ENCODE assay signal across 8 mouse cellular contexts in genomic region chr3:105959585-105959984, GRCm38 (mm10). TPM values are rescaled to one million over a fixed set of nuclear protein-coding genes. Genes with fewer than 3 reads are reported as not detected.
DNase-seq lines count a peak whose midpoint lies in the region; ATAC-seq and TF ChIP-seq lines count a peak whose summit lies in the region.

No protein-coding gene starts in this region.

- H3K36me3 ChIP-seq in kidney, postnatal 0 days (ENCODE audit: insufficient read depth, low read length): peaks cover 28% of the 10 kb centered on the region
- H3K36me3 ChIP-seq in hindbrain, embryonic 10.5 days: peaks cover 66% of the 10 kb centered on the region

- peak overlapping the region; percentile 88 for H3K4me2 ChIP-seq in kidney, postnatal 0 days (ENCODE audit: low read length)

- peak overlapping the region; percentile 80 for H3K4me3 ChIP-seq in kidney, postnatal 0 days (replicated peaks; ENCODE audit: low read depth, low read length)
- H3K4me3 ChIP-seq in bone marrow macrophage, adult 2 months (ENCODE audit: insufficient read depth, low read length): peak overlapping the region; percentile 98
- peak overlapping the region; percentile 94 for H3K4me3 ChIP-seq in hindbrain, embryonic 10.5 days

- DNase-seq in kidney, postnatal 0 days (ENCODE audit: low spot score): peak; percentile 55
- DNase-seq in kidney, adult 9 months: no peak
- DNase-seq in hindbrain, embryonic 10.5 days (ENCODE audit: low spot score): no peak
- DNase-seq in urinary bladder, adult 18-20 months (ENCODE audit: low spot score in 2 of 2): no peak
- DNase-seq in kidney, postnatal 14 days: no peak

- H3K9me3 ChIP-seq in kidney, postnatal 0 days (replicated peaks; ENCODE audit: low read length): no peaks in the 10 kb centered on the region
- no peaks in the 10 kb centered on the region for H3K9me3 ChIP-seq in hindbrain, embryonic 10.5 days

- peaks cover 18% of the 10 kb centered on the region for H3K4me1 ChIP-seq in kidney, postnatal 0 days (replicated peaks; ENCODE audit: insufficient read depth, low read length)
- H3K4me1 ChIP-seq in bone marrow macrophage, adult 2 months (ENCODE audit: control insufficient read depth, insufficient read depth, low read length): peaks cover 12% of the 10 kb centered on the region
- peaks cover 24% of the 10 kb centered on the region for H3K4me1 ChIP-seq in hindbrain, embryonic 10.5 days (replicated peaks)

- TF ChIP-seq CTCF in kidney, postnatal 0 days (IDR thresholded peaks at IDR 0.05; ENCODE audit: low read depth): no peak
- no peak for TF ChIP-seq CTCF in bone marrow macrophage, adult 2 months (IDR thresholded peaks at IDR 0.05; ENCODE audit: low read depth, low read length)

- H3K27ac ChIP-seq in kidney, postnatal 0 days: peak overlapping the region; percentile 77
- peak overlapping the region; percentile 26 for H3K27ac ChIP-seq in bone marrow macrophage, adult 2 months (ENCODE audit: insufficient read depth, low read depth, low read length)
- peak overlapping the region; percentile 92 for H3K27ac ChIP-seq in hindbrain, embryonic 10.5 days

- peak overlapping the region; percentile 95 for H3K9ac ChIP-seq in kidney, postnatal 0 days (ENCODE audit: low read depth, low read length)

- 1% methylated on average over 26 of the region's 26 CpGs for WGBS in kidney, postnatal 0 days
- under 1% methylated on average over 26 of the region's 26 CpGs for WGBS in hindbrain, embryonic 10.5 days

- no peak for TF ChIP-seq POLR2A in bone marrow macrophage, adult 2 months (IDR thresholded peaks at IDR 0.05; ENCODE audit: borderline replicate concordance, low read depth, low read length)

- ATAC-seq in kidney, postnatal 0 days (replicated peaks; ENCODE audit: low FRiP score, low read depth): peak; percentile 67; the same call in 1 of the 2 replicates
- peak; percentile 48 for ATAC-seq in megakaryocyte-erythroid progenitor cell, adult 5-6 weeks (replicated peaks; ENCODE audit: low FRiP score, low TSS enrichment, poor library complexity, severe bottlenecking)
- no peak; the same call in 1 of the 2 replicates for ATAC-seq in granulocyte monocyte progenitor cell, adult 5-6 weeks (replicated peaks; ENCODE audit: poor library complexity, severe bottlenecking)

- no peaks in the 10 kb centered on the region for H3K27me3 ChIP-seq in kidney, postnatal 0 days (ENCODE audit: insufficient read depth, low read length)
- no peaks in the 10 kb centered on the region for H3K27me3 ChIP-seq in hindbrain, embryonic 10.5 days (ENCODE audit: insufficient read depth, poor library complexity, severe bottlenecking)

RNA-seq across cellular contexts. Expression of gene Atp5f1, which starts 0.3 kb away (rescaled TPM):
- polyA plus RNA-seq in kidney, postnatal 0 days (2015; fragmentation: Nextera tagmentation; extraction: Ambion mirVana): 756 and 779 TPM in 2 replicates
- polyA plus RNA-seq in bone marrow macrophage, adult 2 months (2012; ENCODE audit: insufficient read depth, insufficient read length, missing spikeins): 323 and 358 TPM in 2 replicates
- polyA plus RNA-seq in hindbrain, embryonic 10.5 days (2016; fragmentation: Nextera tagmentation; extraction: Ambion mirVana): 464 and 481 TPM in 2 replicates
- 376 and 381 TPM in 2 replicates for total RNA-seq in megakaryocyte-erythroid progenitor cell, adult 5-6 weeks (2014; fragmentation: Nextera tagmentation)
- total RNA-seq in megakaryocyte-erythroid progenitor cell, adult 5-6 weeks (2017): 527 and 581 TPM in 2 replicates
- total RNA-seq in granulocyte monocyte progenitor cell, adult 5-6 weeks (2014; fragmentation: Nextera tagmentation): 389 and 444 TPM in 2 replicates
- total RNA-seq in granulocyte monocyte progenitor cell, adult 5-6 weeks (2017): 507 and 649 TPM in 2 replicates

RNA-seq across cellular contexts. Expression of gene Wdr77, which starts 0.4 kb away (rescaled TPM):
- polyA plus RNA-seq in kidney, postnatal 0 days (2015; fragmentation: Nextera tagmentation; extraction: Ambion mirVana): 98.2 and 102 TPM in 2 replicates
- polyA plus RNA-seq in bone marrow macrophage, adult 2 months (2012; ENCODE audit: insufficient read depth, insufficient read length, missing spikeins): 11.7 and 16.3 TPM in 2 replicates
- 133 and 172 TPM in 2 replicates for polyA plus RNA-seq in hindbrain, embryonic 10.5 days (2016; fragmentation: Nextera tagmentation; extraction: Ambion mirVana)
- total RNA-seq in megakaryocyte-erythroid progenitor cell, adult 5-6 weeks (2014; fragmentation: Nextera tagmentation): 77.7 and 84.6 TPM in 2 replicates
- total RNA-seq in megakaryocyte-erythroid progenitor cell, adult 5-6 weeks (2017): 37.0 and 37.9 TPM in 2 replicates
- total RNA-seq in granulocyte monocyte progenitor cell, adult 5-6 weeks (2014; fragmentation: Nextera tagmentation): 75.6 and 98.5 TPM in 2 replicates
- 35.9 and 49.0 TPM in 2 replicates for total RNA-seq in granulocyte monocyte progenitor cell, adult 5-6 weeks (2017)

RNA-seq across cellular contexts. Expression of gene Ovgp1, which starts 13.9 kb away (rescaled TPM):
- polyA plus RNA-seq in kidney, postnatal 0 days (2015; fragmentation: Nextera tagmentation; extraction: Ambion mirVana): 0.86 and 0.91 TPM in 2 replicates
- polyA plus RNA-seq in bone marrow macrophage, adult 2 months (2012; ENCODE audit: insufficient read depth, insufficient read length, missing spikeins): 1.8 TPM in 2 replicates
- polyA plus RNA-seq in hindbrain, embryonic 10.5 days (2016; fragmentation: Nextera tagmentation; extraction: Ambion mirVana): 1.8 and 2.4 TPM in 2 replicates
- 5.9 and 7.8 TPM in 2 replicates for total RNA-seq in megakaryocyte-erythroid progenitor cell, adult 5-6 weeks (2014; fragmentation: Nextera tagmentation)
- 2.4 and 7.4 TPM in 2 replicates for total RNA-seq in megakaryocyte-erythroid progenitor cell, adult 5-6 weeks (2017)
- total RNA-seq in granulocyte monocyte progenitor cell, adult 5-6 weeks (2014; fragmentation: Nextera tagmentation): 4.6 and 10.2 TPM in 2 replicates
- total RNA-seq in granulocyte monocyte progenitor cell, adult 5-6 weeks (2017): 0.78 and 0.88 TPM in 2 replicates

RNA-seq across cellular contexts. Expression of gene I830077J02Rik, which starts 27.1 kb away (rescaled TPM):
- polyA plus RNA-seq in kidney, postnatal 0 days (2015; fragmentation: Nextera tagmentation; extraction: Ambion mirVana): 0.24 and 0.31 TPM in 2 replicates
- polyA plus RNA-seq in bone marrow macrophage, adult 2 months (2012; ENCODE audit: insufficient read depth, insufficient read length, missing spikeins): 16.9 and 17.2 TPM in 2 replicates
- 0.65 and 0.80 TPM in 2 replicates for polyA plus RNA-seq in hindbrain, embryonic 10.5 days (2016; fragmentation: Nextera tagmentation; extraction: Ambion mirVana)
- total RNA-seq in megakaryocyte-erythroid progenitor cell, adult 5-6 weeks (2014; fragmentation: Nextera tagmentation): 0.35 and 2.8 TPM in 2 replicates
- 0.52 and 8.0 TPM in 2 replicates for total RNA-seq in megakaryocyte-erythroid progenitor cell, adult 5-6 weeks (2017)
- 29.2 and 45.0 TPM in 2 replicates for total RNA-seq in granulocyte monocyte progenitor cell, adult 5-6 weeks (2014; fragmentation: Nextera tagmentation)
- total RNA-seq in granulocyte monocyte progenitor cell, adult 5-6 weeks (2017): 22.2 and 22.4 TPM in 2 replicates

RNA-seq across cellular contexts. Expression of gene Pifo, which starts 54.9 kb away (rescaled TPM):
- polyA plus RNA-seq in kidney, postnatal 0 days (2015; fragmentation: Nextera tagmentation; extraction: Ambion mirVana): 0.13 and 0.41 TPM in 2 replicates
- polyA plus RNA-seq in bone marrow macrophage, adult 2 months (2012; ENCODE audit: insufficient read depth, insufficient read length, missing spikeins): not detected in 2 replicates
- 1.9 and 8.9 TPM in 2 replicates for polyA plus RNA-seq in hindbrain, embryonic 10.5 days (2016; fragmentation: Nextera tagmentation; extraction: Ambion mirVana)
- not detected in 2 replicates for total RNA-seq in megakaryocyte-erythroid progenitor cell, adult 5-6 weeks (2014; fragmentation: Nextera tagmentation)
- not detected in 2 replicates for total RNA-seq in megakaryocyte-erythroid progenitor cell, adult 5-6 weeks (2017)
- not detected in 2 replicates for total RNA-seq in granulocyte monocyte progenitor cell, adult 5-6 weeks (2014; fragmentation: Nextera tagmentation)
- not detected in 2 replicates for total RNA-seq in granulocyte monocyte progenitor cell, adult 5-6 weeks (2017)

Comparison
In these comparisons a context has a peak if more than half of its experiments do, and no peak if none do; other contexts are left out.
1. H3K27ac ChIP-seq: peak in every context shown above with its lines; median percentile 92 in hindbrain, embryonic 10.5 days; 77 in kidney, postnatal 0 days; 26 in bone marrow macrophage, adult 2 months.